Mouse (Mus musculus): ENCODE data around the gene Ciita.

Ciita gene

DNA sequence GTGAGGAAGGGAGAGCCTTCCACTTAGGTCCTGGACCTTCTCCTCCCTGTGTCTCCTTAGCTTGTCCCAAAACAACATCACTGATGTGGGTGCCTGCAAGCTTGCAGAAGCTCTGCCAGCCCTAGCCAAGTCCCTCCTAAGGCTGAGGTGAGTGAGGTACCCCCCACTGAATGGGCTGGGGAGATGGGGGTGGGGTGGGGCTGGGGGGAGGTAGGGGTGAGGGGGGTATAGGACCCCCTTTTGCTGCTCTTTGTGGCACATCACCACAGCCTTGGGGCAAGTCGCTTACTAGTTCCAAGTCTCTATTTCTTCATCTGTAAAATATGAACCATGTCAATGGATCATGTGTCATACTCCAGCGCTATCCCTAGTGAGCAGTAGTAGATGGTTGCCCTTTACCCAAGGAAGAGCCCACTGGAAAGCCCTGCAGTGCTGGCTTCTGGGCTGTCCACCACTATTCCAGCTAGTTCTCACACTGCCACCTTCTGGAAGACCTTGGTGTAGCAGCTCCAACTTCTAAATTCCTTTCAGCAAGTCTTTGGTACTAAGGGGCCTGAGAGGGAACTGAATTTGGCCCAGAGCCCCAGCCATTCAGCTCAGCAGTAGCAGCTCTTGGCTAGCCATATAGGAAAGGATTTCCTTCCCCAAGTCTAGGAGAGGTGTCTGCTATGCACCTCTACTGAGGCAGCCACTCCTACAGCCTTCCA lies 41.2 kb downstream of the Ciita start:
- peak; percentile 91 for DNase-seq (ENCODE audit: low spot score)

GRCm38 (mm10) chr16:10522811-10523210 lies 43.0 kb downstream of the Ciita start:
- DNase-seq (ENCODE audit: low spot score), result peak; percentile 69

GRCm38 (mm10) chr16:10523650-10524049 lies 43.8 kb downstream of the Ciita start:
- DNase-seq (ENCODE audit: low spot score), result no peak

DNA sequence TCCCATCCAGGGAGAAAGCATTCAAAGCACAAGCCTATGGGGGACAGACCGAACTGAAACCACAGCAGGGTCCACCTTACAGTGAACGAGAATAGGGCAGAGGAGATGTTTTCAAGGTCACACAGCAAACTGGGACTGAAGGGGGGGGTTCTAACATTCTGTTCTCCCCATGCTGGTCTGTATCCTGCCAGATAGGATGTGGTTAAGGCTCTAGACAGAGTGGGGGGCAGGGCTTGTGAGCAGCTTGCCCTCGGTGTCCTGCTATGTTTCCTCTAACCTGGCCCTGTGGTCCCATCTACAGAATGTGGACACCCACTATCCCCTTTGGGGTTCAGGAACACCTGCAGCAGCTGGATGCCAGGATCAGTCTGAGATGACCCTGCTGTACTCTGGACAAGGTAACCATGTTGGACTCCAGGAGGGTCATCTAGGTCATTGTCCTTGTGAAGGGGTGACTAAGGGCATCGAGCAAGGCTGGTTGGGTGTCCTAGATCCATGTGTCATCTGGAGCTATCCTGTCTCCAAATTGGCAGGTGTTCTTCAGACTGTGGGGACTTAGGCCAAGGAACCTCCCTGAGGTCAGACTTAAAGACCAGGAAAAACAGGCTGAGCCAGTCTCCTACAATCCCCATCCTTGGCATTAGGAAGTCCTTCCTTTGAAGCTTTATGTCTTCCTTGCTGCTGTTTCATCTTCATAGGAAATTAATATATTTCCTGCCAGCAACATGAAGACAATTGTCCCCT lies 45.2 kb downstream of the Ciita start:
- no peak for DNase-seq (ENCODE audit: low spot score)

DNA sequence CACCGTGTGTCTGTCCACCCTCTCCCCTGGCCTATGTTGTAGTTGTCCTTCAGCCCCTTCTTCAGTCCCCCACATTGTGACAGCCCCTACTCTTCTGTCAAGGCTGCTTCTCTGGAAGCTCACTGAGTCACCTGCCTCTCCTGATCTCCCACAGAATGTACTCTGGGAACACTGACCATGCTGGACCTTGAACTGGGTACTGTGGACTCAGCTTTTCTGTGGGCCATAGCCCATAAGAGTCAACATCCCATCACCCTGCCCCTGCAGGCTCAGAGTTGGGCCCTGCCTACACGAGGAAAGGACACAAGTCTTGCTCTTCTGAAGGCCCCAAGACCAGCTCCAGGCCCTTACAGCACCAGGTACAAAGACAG lies 45.7 kb downstream of the Ciita start:
- no peak for DNase-seq (ENCODE audit: low spot score)

DNA sequence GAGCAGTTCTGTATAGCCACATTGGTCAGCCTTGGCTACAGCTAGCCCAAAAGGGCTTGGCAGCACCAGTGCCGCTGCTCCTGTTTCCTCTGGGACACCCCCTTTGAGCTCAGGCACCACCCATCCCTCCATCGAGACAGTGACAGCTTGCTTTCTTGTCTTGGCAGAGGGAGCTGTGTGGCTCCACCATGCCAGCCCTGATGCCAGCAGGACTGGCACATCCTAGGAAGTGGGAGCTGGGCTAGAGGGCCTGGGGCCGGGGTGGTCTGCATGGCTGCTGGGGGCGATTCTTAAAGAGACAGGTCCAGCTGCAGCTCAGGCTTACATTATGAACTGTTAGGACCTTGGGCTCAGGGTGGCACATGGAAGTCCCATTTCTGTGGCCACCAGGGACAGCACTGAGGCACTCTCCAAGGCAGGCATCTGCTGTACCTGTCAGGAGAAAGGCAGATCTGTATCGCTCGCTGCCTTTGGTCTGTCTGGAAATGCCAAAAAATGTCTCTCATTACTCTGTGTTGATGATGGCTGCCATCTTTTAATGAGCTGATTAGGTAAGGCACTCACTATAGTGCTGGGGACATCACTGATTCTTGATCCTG lies 47.3 kb downstream of the Ciita start:
- DNase-seq (ENCODE audit: low spot score), result no peak

- no peak for DNase-seq (ENCODE audit: low spot score)
Measured at GRCm38 (mm10) chr16:10528382-10528781, 48.5 kb downstream of the Ciita start.

DNA sequence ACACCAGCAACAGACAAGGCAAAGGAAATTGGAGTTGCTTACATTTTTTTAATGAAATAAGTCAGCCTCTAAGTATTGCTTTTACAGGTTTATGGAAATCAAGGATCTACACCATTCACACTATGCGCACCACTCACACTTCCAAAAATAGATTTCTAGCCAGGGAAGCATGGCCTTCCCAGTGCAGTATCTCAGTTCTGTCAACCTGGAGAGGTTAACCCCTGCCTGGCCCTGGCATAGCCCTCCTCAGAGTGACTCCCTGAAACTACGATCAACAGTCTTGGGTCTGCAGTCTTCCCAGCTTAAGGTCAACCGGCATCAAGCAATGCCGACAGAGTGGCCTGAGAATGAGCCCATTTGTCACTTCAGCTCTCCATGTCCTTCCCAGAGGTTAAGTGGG lies 50.3 kb downstream of the Ciita start:
- no peak for DNase-seq (ENCODE audit: low spot score)

DNA sequence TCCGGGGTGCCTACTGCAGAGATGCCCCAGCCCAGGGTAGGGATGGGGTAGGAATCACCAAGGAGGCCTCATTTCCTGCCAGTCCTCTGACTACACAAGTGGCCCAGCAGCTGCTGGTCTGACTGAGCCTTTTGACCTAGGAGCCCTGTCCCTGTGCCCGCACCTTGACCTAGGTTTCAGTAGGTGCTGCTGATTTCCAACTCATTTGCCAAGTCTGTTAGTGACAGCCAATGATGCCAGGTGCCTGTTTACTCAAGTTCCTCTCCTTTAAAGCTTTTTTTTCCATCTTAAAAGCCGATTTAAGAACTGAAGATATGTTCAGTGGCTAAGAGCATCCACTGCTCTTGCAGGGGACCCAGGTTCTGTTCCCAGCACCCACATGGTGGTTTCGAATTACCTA lies 53.9 kb downstream of the Ciita start:
- no peak for DNase-seq (ENCODE audit: low spot score)

- DNase-seq (ENCODE audit: low spot score), result no peak
Measured at GRCm38 (mm10) chr16:10534567-10534966, 54.7 kb downstream of the Ciita start.

DNA sequence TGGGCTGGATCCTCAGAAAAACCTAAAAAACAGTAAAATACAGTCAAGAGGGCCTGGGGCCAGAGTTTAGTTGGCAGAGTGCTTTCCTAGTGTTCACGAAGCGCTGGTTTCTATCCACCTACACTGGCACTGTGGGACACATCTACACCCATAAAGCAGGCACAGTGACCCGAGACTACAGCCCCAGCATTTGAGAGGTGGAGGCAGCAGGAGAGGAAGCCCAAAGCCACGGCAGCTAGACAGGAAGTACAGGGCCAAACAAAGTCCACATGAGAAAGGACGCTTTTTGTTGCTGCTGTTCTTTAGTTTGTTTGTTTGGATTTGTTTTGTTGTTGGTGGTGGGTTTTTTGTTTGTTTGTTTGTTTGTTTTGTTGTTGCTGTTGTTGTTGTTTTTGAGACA lies 56.5 kb downstream of the Ciita start:
- no peak for DNase-seq (ENCODE audit: low spot score)

- DNase-seq (ENCODE audit: low spot score), result no peak
Measured at GRCm38 (mm10) chr16:10536961-10537360, 57.1 kb downstream of the Ciita start.

DNA sequence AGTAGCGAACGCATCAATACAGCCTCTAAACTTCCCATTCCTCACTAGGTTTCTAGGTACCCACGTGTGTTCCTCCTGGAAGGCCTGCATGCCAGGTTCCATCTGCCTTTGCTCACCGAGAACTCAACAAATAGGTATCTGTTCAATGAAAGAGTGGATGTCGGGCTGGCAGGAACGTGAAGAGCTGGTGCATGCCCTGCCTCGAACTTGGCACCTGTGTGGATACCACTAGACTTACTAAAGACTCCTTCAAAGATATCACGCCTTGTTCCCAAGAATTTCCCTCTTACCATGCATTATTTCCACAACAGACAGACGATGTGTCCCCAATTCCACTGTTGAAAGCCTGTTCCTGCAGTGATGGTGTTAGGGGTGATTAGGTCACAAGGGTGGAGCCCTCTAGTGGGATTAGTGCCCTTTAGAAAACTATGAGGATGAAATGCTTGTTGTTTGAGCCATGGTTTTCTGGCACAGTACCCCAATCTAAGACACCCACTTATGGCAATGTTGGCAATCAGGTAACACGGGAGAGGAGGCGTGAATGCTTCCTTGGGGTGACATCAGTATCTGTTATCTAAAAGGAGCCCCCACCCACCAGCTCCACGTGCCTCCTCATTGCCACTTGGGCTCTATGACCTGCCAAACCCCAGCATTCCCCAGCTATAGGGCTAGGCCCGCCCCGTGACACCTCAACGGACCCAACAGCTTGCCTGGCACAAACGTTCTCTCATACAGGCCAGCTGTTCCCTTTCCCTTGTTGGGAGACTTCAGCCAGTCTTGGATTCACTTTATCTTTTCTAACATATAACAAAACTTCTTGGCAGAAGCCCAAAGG lies 61.1 kb downstream of the Ciita start:
- no peak for DNase-seq (ENCODE audit: low spot score)

DNA sequence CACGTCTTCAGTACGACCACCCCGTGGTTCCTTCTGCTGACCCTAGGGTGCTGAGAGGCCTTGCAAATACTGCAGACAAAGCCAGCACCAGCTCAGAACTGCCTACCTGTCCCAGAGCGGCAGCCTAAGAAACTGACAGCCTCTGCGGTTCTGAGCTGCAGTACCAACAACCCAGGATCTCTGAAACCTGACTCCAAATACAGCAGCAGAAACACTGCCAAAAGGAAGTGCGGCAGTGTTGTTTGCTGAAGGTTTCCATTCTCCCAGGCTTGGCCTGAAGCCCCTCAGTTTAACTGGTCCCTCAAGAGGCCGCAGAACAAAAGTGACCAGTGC lies 61.7 kb downstream of the Ciita start:
- DNase-seq (ENCODE audit: low spot score), result no peak

DNA sequence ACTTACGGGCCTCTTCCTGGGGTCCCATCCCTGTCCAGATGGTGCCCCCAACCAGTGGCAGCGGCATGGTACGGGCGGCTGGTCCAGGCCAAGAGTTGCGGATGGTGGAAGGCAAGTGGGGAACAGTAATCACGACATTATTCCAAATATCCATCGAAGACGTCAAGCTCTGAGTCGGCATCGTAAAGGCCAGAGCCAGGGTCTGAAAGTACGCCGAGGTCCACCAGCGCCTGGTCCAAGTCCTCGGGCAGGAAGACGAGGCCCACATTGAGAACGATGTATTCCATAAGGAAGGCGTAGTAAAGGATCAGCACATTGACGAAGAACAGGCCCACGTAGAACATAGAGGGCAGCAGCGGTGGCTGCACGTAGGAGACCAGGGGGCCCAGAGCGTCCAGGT lies 62.4 kb downstream of the Ciita start:
- DNase-seq (ENCODE audit: low spot score), result no peak

GRCm38 (mm10) chr16:10542698-10543365 lies 63.0 kb downstream of the Ciita start, which contains the start of gene Dexi:
Dexi (minus strand) TSS chr16:10543054.
- peak; percentile 97 for DNase-seq (ENCODE audit: low spot score)

DNA sequence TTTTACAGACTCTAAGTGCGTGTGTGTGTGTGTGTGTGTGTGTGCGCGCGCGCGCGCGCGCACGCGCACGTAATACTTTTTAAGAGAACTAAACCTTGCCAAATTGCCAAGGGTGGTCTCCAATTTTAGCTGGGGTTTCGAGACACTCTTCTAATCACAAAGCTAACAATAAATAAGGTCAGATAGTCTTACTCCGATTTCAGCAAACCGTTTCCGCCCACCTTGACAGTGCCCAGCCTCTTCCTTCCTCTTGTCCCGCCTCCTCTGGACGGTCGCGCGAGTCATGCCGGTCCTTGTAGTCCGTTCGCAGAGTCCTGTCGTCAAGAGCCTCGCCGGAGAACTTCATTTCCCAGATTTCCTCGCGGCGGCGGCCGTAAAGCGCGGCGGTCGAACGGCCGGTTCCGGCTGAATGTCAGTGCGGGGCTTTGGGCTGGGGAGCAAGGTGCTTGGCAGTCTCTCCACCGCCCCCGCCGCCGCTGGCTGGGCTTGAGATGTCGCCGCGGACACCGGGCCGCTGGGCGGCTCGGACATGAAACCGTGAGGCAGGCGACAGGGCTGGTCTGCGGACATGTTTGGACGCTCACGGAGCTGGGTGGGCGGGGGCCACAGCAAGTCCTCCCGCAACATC lies 65.2 kb downstream of the Ciita start, which contains the start of gene Clec16a:
Clec16a (plus strand) TSS at position 345 of the 628 bp plus-strand sequence.
- DNase-seq (ENCODE audit: low spot score), result peak; percentile 96

DNA sequence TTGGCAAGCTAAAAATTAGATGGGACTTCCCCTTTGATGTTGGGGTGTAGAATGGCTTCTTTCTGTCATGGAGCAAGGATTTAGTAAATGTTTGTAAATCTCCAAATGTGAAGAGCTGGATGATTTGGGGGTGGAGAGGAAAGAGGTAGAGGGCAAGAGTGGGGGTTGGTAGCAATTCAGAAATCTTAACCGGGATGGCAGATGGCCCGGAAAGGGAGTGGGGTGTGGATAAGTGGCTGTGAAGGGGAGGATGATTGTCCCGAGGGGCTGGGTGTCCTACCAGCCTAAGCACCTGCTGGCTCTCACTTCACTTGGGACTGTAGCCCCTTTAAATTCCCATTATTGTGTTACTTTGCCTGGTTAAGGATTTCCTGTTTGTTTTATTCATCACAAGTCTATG lies 67.0 kb downstream of the Ciita start:
- DNase-seq (ENCODE audit: low spot score), result no peak

DNA sequence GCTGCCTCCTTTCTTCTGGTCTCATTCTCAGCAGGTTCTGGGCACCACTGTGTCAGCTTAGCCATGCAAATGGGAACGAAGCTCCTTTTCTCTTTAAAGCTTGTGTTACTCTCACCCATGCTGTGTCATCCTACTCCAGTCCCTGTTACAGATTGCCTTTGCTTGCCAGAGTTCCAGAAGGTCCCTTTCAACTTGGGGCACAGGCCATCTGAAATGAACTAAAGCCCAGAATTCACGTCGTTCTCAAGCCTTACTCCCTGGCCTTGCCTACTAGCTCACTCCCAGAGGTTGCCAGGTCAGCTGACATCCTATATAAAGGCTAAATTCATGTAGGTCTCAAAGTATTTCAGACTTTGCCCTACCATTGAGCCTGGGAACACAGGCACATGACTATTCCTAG lies 69.1 kb downstream of the Ciita start:
- DNase-seq (ENCODE audit: low spot score), result no peak

GRCm38 (mm10) chr16:10549600-10549999 lies 69.7 kb downstream of the Ciita start:
- no peak for DNase-seq (ENCODE audit: low spot score)

DNA sequence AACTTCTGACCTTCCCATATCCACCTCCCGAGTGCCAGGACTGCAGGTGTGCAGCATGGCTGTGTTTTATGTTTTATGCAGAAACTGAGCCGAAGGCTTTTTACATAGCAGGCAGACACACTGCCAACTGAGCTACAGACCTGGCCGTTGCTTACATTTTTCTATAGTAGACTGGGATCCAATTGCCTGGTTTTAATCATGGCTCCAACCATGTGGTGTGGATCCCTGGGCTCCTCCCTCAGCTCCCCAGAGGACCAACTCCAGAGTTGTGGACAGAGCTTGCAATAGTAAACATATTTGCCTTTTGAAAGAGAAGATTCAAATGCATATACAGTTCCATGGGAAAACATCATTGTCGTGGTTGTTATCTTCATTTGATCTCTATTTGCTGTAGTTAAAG lies 71.7 kb downstream of the Ciita start:
- no peak for DNase-seq (ENCODE audit: low spot score)
